Mouse (Mus musculus) left cerebral cortex, adult 9 months (tissue): ENCODE results near the gene Kcnt1.

ENCODE experiments used
- DNase-seq, 2 experiments: peaks; one replicate each; pipeline ENCODE4 v3.0.0; 2022; ENCODE audit warnings: low spot score in 2 of 2

Kcnt1 gene

GRCm38 (mm10) chr2:25877736-25878268 lies 14.3 kb downstream of the Kcnt1 start:
- peak in 1 of 2 experiments; percentile 57 for DNase-seq

DNA sequence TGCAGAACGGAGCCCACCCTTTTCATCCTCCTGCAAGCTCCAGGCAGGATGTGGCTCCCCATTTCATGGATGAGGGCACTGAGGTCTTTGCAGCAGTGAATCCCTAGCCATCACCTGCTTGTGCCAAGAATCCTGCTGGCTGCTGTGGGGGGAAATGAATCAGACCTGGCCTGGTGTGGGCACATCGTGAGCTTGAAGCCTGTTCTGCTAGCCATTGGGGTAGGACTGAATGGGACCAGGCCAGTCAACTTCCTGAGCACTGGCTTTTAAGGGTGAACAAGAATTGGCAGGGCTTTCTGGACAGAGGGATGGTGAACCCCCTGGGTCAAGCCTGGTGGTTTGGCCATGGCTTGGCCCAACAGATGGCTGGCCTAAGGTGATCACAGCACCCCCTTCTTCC lies 15.0 kb downstream of the Kcnt1 start:
- DNase-seq = no peak

DNA sequence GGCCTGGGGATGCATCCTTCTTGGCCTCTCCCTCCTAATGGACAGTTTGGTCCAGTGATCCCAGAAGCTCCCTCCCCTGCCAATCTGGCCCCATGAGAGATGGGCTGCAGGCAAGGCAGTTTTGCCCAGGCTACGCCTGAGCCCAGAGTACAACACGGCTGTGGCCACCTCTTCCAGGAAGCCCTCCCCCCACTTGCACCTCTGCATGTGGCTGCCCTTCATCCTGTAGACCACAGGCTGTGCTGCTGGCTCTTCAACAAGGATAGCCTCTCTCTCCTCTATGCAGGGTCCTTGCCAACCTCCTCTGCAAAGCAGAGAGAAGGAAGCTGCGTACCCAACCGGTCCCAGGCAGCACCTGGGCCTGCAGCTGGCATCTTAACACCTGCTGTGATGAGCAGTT lies 15.5 kb downstream of the Kcnt1 start:
- DNase-seq = peak in 1 of 2 experiments; percentile 21

- no peak for DNase-seq
Observed at GRCm38 (mm10) chr2:25882276-25882675, 18.7 kb downstream of the Kcnt1 start.

GRCm38 (mm10) chr2:25884756-25885155 lies 21.2 kb downstream of the Kcnt1 start:
- DNase-seq = no peak

DNA sequence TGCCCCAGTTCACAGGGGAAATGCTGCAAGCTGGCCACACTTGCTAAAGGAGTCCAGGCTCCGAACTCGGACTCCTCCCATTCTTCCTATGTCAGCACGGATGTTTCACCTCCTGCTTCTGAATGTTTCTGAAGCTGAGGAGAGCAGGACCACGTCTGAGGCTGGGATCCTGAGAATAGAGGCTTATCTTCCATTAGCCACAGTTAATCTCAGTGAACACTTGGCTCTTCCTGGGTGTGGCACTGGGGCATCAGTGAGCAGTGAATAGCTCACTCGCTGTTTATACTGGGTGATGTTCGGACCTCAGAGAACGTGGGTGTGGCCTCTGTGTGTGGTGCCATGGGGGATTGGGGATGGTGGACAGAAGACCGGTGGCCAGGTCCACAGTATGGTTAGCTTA lies 23.7 kb downstream of the Kcnt1 start:
- no peak for DNase-seq

- no peak for DNase-seq
Observed at GRCm38 (mm10) chr2:25888144-25888543, 24.6 kb downstream of the Kcnt1 start.

- DNase-seq = no peak
Observed at GRCm38 (mm10) chr2:25892440-25892839, 28.9 kb downstream of the Kcnt1 start.

GRCm38 (mm10) chr2:25898970-25899369 lies 35.4 kb downstream of the Kcnt1 start:
- no peak for DNase-seq

DNA sequence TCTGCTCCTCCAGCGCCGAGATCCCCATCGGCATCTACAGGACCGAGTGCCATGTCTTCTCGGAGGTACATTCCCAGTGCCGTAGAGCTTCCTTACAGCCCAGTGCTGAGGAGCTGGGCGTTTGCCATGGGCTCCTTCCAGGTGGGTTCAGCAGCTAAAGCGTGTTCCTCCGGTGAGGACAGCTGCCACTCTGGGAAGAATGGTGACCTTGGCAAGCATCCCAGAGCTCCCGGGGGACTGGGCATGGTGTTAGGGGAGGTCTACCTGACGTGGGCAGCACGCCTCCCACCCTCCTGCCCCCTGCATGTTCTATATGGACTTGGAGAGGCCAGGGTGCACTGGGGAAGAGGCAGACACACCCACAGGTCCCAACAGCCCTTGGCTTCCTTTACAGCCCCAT lies 46.3 kb downstream of the Kcnt1 start:
- DNase-seq = no peak

DNA sequence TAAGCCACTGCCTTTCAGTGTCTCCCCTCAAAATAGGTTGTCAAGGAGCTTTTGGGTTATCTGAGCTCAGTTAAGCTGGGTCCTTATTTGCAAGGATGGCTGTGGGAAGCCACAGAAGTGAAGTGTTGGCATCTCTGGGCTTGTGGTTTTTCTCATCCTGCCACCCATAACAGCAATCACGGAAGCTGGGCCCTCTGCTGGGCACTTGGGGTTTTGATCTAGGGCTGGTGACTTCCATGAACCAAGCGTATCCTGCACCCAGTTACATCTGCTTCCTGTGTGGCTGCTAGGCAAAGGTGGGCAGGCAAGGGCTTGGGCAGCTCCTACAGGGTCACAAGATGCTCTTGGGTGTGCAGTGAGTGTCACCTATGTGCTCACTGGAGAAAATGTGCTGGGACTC lies 49.7 kb downstream of the Kcnt1 start:
- peak in 1 of 2 experiments; percentile 64 for DNase-seq

DNA sequence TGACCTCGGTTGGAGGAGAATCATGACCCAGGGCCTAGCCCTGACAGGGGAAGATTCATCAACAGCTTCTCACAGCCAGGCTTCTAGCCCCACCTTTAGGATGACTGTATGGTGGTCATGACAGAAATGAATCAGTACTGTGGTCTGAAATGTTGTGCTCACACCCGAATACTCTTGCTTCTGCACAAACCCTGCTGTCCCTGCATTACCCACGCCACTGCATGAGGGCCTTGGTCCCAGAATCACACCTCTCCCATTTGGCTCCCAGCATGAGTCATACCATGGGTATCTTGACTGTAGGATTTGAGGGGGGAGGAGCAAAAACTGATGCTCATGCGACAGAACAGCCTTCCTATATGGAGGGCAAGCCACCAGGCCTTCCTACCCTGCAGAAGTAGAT lies 50.7 kb downstream of the Kcnt1 start:
- peak in 1 of 2 experiments; percentile 46 for DNase-seq

DNA sequence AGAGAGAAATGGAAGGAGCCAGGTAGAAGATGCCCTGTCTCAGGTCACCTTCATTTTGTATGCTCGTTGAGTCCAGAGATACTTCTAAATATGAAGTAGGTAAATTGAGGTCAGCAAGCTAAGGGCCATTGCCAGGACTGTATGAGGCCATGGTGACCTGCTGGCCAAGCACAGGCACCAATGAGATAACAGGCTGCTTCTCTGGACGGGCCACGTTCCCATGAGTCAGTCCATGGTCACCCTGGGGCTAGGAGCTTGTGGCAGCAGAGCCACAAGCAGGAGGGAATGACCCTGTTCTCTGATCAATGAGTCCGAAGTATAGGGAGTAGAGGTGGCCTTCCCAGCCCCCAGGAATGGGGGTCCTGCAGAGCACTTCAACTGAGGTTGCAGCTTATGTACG lies 51.3 kb downstream of the Kcnt1 start:
- DNase-seq = no peak

DNA sequence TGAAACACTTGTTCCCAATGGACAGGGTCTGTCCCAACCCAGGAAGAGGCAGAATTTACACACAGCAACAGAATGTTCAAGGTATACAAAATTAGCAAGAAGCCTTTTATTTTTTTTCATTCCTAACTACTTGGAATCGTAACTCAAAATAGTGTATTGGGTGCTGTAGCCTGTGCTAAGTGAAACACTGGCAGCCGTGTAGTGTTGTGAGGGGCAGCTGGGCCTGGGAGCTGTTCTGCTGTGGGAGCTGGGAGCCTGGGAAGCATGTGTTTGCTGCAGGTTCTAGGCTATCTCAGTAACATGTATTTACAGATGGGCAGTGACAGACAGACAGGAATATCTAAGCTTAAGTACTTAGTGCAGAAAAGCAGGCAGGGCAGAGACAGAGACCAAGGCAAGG lies 54.9 kb downstream of the Kcnt1 start:
- DNase-seq = peak in 1 of 2 experiments; percentile 33

DNA sequence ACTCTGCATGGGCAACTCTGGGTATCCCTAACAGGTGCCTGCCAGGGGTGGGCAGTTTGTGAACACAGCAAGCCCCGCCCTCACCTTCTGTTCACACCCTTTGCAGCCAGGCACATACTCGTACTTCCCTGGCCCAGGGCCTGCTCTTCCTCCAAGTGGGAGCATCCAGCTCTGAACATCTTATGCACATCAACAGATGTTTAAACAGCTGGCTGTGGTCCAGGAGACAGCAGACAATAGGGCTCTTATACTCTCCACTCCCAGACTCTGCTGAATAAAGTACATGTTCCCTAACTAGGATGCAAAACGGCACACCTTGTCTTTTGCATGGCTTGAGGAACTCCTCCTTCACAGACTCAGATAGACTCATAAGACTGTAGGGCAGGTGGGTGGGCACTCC lies 56.4 kb downstream of the Kcnt1 start:
- DNase-seq = peak in 1 of 2 experiments; percentile 39

DNA sequence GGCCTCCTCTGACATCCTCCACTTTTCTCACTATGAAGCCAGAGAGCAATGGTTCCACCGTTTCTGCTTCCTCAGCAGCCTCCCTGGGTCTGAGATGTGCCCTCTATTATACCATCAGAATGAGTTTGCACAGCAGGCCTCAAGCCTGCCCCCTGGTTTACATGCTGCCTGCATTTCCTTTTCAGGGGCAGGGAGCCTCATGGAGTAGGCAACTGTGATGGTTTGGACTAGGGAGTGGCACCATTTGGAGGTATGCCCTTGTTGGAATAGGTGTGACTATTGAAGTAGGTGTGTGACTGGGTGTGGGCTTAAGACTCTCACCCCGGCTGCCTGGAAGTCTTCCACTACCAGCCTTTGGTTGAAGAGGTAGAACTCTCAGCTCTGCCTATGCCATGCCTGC lies 60.3 kb downstream of the Kcnt1 start:
- DNase-seq = no peak

GRCm38 (mm10) chr2:25924934-25925333 lies 61.4 kb downstream of the Kcnt1 start:
- no peak for DNase-seq

DNA sequence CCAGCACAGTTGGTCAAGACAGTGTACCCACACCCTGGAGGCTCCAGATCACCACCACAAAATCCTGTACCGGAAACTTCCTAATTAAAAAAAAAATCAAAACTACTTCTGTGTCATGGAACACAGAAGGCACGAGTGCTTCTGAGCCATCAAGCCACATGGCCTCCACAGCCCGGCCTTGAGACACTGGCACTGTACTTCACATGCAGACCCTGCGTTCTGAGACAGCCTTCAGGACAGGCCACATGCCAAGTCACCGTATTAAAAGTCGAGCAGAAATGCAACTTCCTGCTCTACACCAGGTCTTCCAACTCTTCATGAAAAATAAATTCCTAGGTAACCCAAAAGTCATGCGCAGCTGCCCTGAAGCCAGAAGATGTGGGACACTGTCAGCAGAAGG lies 64.3 kb downstream of the Kcnt1 start:
- DNase-seq = no peak

DNA sequence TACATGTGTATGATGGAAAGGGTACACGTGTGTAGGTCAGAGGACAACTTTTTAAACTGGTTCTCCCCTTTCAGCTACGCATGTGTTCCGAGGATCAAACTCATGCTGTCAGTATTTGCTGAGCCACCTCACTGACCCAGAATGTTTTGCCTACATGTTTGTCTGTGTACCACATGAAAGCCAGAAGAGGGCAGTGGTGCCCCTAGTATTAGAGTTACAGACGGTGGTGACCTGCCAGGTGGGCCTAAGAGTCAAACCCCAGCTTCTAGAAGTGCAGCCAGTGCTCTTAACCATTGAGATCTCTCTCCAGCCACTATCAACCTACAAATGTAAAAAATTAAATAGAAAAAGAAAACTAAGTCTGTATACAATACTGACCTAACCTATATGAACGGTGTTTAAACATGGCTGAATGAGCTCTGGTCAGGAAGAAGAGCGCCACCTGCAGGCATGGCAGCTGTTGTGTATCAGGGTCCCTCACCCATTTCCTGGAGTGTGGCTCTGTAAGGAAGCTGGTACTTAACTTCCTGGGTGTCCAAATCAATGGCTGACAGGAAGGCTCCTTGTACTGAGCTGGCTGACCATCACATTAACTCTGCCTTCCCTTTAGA lies 67.8 kb downstream of the Kcnt1 start:
- DNase-seq = no peak

DNA sequence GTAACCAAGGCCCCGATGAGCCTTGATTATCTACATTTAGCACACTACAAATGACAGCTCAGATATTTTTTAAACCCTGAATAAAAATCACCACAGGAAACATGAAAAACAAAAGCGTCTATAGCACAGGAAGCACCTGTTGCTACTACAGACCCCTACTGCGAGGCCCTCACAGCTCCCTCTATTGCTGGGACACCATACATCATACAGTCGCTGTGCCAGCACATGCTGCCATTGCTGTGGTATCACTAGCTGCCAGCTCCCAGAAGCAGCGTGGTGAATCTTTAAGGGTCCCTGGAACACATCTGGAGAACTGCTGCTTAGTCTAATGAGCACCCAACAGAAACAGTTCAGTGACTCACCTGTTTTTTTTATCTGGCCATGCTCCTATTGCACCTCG lies 77.0 kb downstream of the Kcnt1 start:
- DNase-seq = no peak

DNA sequence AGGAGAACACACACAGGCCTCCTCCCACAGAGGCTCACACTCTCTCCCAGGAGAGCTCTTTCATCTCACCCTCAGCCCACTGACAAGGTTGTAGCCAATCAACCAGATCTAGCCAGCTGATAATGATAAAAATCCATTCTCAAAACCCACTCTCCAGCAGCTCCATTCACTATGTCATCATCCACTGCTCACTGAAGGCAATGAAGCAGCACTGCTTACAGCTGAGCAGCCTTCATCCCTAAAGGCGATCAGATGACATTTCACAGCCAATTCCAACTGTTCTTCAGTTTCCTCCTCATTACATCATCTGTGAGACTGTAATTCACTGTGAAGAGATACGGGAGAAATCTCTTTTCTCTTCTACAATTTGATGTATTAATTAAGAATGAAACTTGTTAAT lies 80.3 kb downstream of the Kcnt1 start:
- DNase-seq = no peak

DNA sequence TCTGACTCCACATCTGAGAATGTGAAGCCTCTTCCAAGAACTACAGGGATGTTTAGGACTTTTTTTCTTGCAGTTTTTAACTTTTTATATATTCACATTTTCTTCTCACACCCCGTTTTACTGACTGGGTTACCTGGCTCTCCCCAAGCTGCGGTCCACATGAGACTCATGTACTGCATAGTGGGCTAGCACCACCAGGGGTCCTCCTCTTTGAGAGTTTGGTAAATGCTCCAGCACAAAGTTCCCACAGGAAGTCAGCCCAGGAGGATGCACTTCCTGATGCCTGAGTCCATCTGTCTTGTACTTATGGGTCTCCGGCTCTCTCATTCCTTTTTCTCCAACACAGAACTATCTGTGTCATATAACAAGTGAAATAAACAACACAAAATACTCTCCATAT lies 84.4 kb downstream of the Kcnt1 start:
- no peak for DNase-seq

- DNase-seq = no peak
Observed at GRCm38 (mm10) chr2:25949291-25949690, 85.8 kb downstream of the Kcnt1 start.
